Mouse (Mus musculus) intestine, embryonic 16.5 days (tissue): ENCODE data around the gene Arhgef16. TPM values are rescaled to one million over a fixed set of nuclear protein-coding genes. Genes with fewer than 3 reads are reported as not detected.

Experiments used
- ATAC-seq: fragments of 200-750 bp; cut with Nextera tagmentation; 2 replicates; pipeline ENCODE4 v1.8.0; 2017; ENCODE audit warnings: moderate TSS enrichment, moderate library complexity
- H3K27ac ChIP-seq: fragments of 300-500 bp; sonication (generic); 2 replicates; pipeline ENCODE4 v1.5.1; 2014; ENCODE audit warnings: mild to moderate bottlenecking, low read length
- H3K27me3 ChIP-seq: fragments of 300-500 bp; sonication (generic); replicated peaks from 2 replicates; pipeline ENCODE4 v1.6.1; 2014; ENCODE audit warnings: low read length, control low read depth, mixed read lengths; ENCODE audit not compliant: control insufficient read depth, insufficient read depth
- H3K36me3 ChIP-seq: fragments of 300-500 bp; sonication (generic); 2 replicates; pipeline ENCODE4 v1.6.1; 2014; ENCODE audit warnings: low read length, control low read depth; ENCODE audit not compliant: control insufficient read depth, insufficient read depth
- H3K4me1 ChIP-seq: fragments of 300-500 bp; sonication (generic); 2 replicates; pipeline ENCODE4 v1.6.1; 2014; ENCODE audit warnings: low read length, control low read depth, mixed read lengths; ENCODE audit not compliant: control insufficient read depth, insufficient read depth
- H3K4me2 ChIP-seq: fragments of 300-500 bp; sonication (generic); 2 replicates; pipeline ENCODE4 v1.6.1; 2014; ENCODE audit warnings: low read depth, low read length, control low read depth
- H3K4me3 ChIP-seq: fragments of 300-500 bp; sonication (generic); 2 replicates; pipeline ENCODE4 v1.5.1; 2014; ENCODE audit warnings: mild to moderate bottlenecking, low read length
- H3K9ac ChIP-seq: fragments of 300-500 bp; sonication (generic); 2 replicates; pipeline ENCODE4 v1.6.1; 2014; ENCODE audit warnings: low read depth, low read length
- H3K9me3 ChIP-seq: fragments of 300-500 bp; sonication (generic); 2 replicates; pipeline ENCODE4 v1.6.1; 2016; ENCODE audit warnings: low read length, control low read depth; ENCODE audit not compliant: control insufficient read depth
- WGBS: fragments of 180-500 bp; shearing (Covaris S2); extraction: QIAGEN DNeasy Blood & Tissue Kit; methylation state at CpG from one replicate; pipeline ENCODE4 v1.1.7; 2014; 5-methylcytosine and 5-hydroxymethylcytosine counted together
- polyA plus RNA-seq: library from polyadenylated mRNA; unstranded; fragments of >200 nt; fragmentation: Nextera tagmentation; extraction: Ambion mirVana; gene quantifications from 2 replicates; pipeline ENCODE4 v1.2.1, GENCODE M21; 2015

Gene Arhgef16
- polyA plus RNA-seq, 1 experiment from 2014 or later = 69.5 TPM

GRCm38 (mm10) chr4:154330001-154330400 lies 28.5 kb upstream of the Arhgef16 start:
- Histone ChIP-seq H3K4me2 (no peak overlapping the region), H3K9ac (no peak overlapping the region), H3K27ac (no peak overlapping the region), H3K4me3 (no peak overlapping the region), H3K36me3 (no peaks in the 10 kb centered on the region), H3K4me1 (peaks cover 18% of the 10 kb centered on the region), H3K27me3 (0 out of 2 replicates have a peak, but pooled peaks cover 4% of the 10 kb centered on the region), H3K9me3 (no peaks in the 10 kb centered on the region)
- WGBS = 86% methylated on average over 7 of the region's 7 CpGs
- ATAC-seq = no peak

- Histone ChIP-seq H3K27ac (no peak overlapping the region), H3K4me2 (no peak overlapping the region), H3K4me1 (peaks cover 18% of the 10 kb centered on the region), H3K9me3 (no peaks in the 10 kb centered on the region), H3K4me3 (no peak overlapping the region), H3K27me3 (0 out of 2 replicates have a peak, but pooled peaks cover 4% of the 10 kb centered on the region), H3K36me3 (no peaks in the 10 kb centered on the region), H3K9ac (no peak overlapping the region)
- 3% methylated on average over 6 of the region's 6 CpGs for WGBS
- ATAC-seq = peak; percentile 34
These were observed 27.4 kb upstream of the Arhgef16 start for GRCm38 (mm10) chr4:154328836-154329235.

- Histone ChIP-seq H3K27me3 (0 out of 2 replicates have a peak, but pooled peaks cover 4% of the 10 kb centered on the region), H3K4me3 (no peak overlapping the region), H3K4me1 (peaks cover 18% of the 10 kb centered on the region), H3K27ac (no peak overlapping the region), H3K9me3 (no peaks in the 10 kb centered on the region), H3K36me3 (no peaks in the 10 kb centered on the region), H3K4me2 (no peak overlapping the region), H3K9ac (no peak overlapping the region)
- ATAC-seq = peak; percentile 36
- WGBS = 10% methylated on average over 20 of the region's 20 CpGs
These were observed 27.0 kb upstream of the Arhgef16 start for GRCm38 (mm10) chr4:154328431-154328830.

GRCm38 (mm10) chr4:154325410-154325809 lies 23.9 kb upstream of the Arhgef16 start:
- 61% methylated on average over 4 of the region's 4 CpGs for WGBS
- no peak overlapping the region for H3K9ac ChIP-seq
- H3K4me2 ChIP-seq = no peak overlapping the region
- H3K4me1 ChIP-seq = peaks cover 9% of the 10 kb centered on the region
- H3K9me3 ChIP-seq = no peaks in the 10 kb centered on the region
- no peak overlapping the region for H3K27ac ChIP-seq
- no peak overlapping the region for H3K4me3 ChIP-seq
- no peaks in the 10 kb centered on the region for H3K36me3 ChIP-seq
- ATAC-seq = no peak
- H3K27me3 ChIP-seq = 0 out of 2 replicates have a peak, but pooled peaks cover 4% of the 10 kb centered on the region

GRCm38 (mm10) chr4:154313622-154313967 lies 12.1 kb upstream of the Arhgef16 start:
- 71% methylated on average over 11 of the region's 11 CpGs for WGBS
- Histone ChIP-seq H3K9ac (no peak overlapping the region), H3K4me1 (no peaks in the 10 kb centered on the region), H3K27me3 (no peaks in the 10 kb centered on the region), H3K4me3 (no peak overlapping the region), H3K4me2 (no peak overlapping the region), H3K27ac (no peak overlapping the region), H3K36me3 (no peaks in the 10 kb centered on the region), H3K9me3 (no peaks in the 10 kb centered on the region)
- ATAC-seq = no peak

GRCm38 (mm10) chr4:154312935-154313621 lies 11.6 kb upstream of the Arhgef16 start:
- Histone ChIP-seq H3K27ac (no peak overlapping the region), H3K4me3 (no peak overlapping the region), H3K4me1 (no peaks in the 10 kb centered on the region), H3K4me2 (no peak overlapping the region), H3K27me3 (no peaks in the 10 kb centered on the region), H3K9ac (no peak overlapping the region), H3K9me3 (no peaks in the 10 kb centered on the region), H3K36me3 (no peaks in the 10 kb centered on the region)
- WGBS = 58% methylated on average over 4 of the region's 4 CpGs
- peak; percentile 32; the same call in 1 of the 2 replicates for ATAC-seq

- H3K27ac ChIP-seq = no peak overlapping the region
- peak; percentile 57; the same call in 1 of the 2 replicates for ATAC-seq
- no peak overlapping the region for H3K4me3 ChIP-seq
- no peaks in the 10 kb centered on the region for H3K36me3 ChIP-seq
- H3K9me3 ChIP-seq = no peaks in the 10 kb centered on the region
- no peaks in the 10 kb centered on the region for H3K4me1 ChIP-seq
- H3K9ac ChIP-seq = no peak overlapping the region
- no peak overlapping the region for H3K4me2 ChIP-seq
- H3K27me3 ChIP-seq = no peaks in the 10 kb centered on the region
- WGBS = 90% methylated on average over 2 of the region's 2 CpGs
These were observed 10.8 kb upstream of the Arhgef16 start for GRCm38 (mm10) chr4:154312143-154312812.

- no peak overlapping the region for H3K4me3 ChIP-seq
- H3K9me3 ChIP-seq = no peaks in the 10 kb centered on the region
- WGBS = 65% methylated on average over 9 of the region's 9 CpGs
- H3K27ac ChIP-seq = no peak overlapping the region
- ATAC-seq = no peak
- no peak overlapping the region for H3K9ac ChIP-seq
- H3K27me3 ChIP-seq = no peaks in the 10 kb centered on the region
- no peak overlapping the region for H3K4me2 ChIP-seq
- no peaks in the 10 kb centered on the region for H3K36me3 ChIP-seq
- no peaks in the 10 kb centered on the region for H3K4me1 ChIP-seq
These were observed 9.2 kb upstream of the Arhgef16 start for GRCm38 (mm10) chr4:154310576-154311262.

GRCm38 (mm10) chr4:154309131-154309530 lies 7.7 kb upstream of the Arhgef16 start:
- WGBS = 78% methylated on average over 2 of the region's 2 CpGs
- no peaks in the 10 kb centered on the region for H3K36me3 ChIP-seq
- no peaks in the 10 kb centered on the region for H3K9me3 ChIP-seq
- H3K27me3 ChIP-seq = no peaks in the 10 kb centered on the region
- no peak overlapping the region for H3K4me2 ChIP-seq
- H3K4me1 ChIP-seq = no peaks in the 10 kb centered on the region
- H3K9ac ChIP-seq = no peak overlapping the region
- H3K27ac ChIP-seq = no peak overlapping the region
- H3K4me3 ChIP-seq = no peak overlapping the region
- ATAC-seq = no peak
